Mouse (Mus musculus): Measurements from ENCODE around the gene Scn8a.

Scn8a gene

DNA sequence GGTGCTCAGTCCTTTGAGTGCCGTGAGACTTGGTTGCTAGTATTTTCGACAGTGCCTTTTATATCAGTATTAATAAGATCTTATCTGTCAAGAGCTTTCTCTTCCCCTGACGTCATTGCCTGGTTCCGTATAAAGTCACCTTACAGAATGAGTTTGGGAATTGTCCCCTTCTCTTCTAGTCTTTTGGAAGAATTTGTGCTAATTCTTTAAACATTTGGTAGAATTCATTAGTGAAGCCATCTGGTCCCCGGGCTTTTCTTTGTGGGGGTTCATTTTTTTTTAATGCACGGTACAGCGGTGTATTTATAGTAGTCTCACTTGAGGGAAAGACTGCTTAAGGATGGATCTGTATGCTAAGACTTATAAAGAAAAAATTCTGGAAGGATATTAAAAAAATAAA lies 84.3 kb downstream of the Scn8a start:
- no peak for DNase-seq (ENCODE audit: low spot score)

- DNase-seq (ENCODE audit: low spot score) = no peak
Observed at GRCm38 (mm10) chr15:100954751-100955150, 85.1 kb downstream of the Scn8a start.

- DNase-seq (ENCODE audit: low spot score) = no peak
Observed at GRCm38 (mm10) chr15:100960958-100961357, 91.3 kb downstream of the Scn8a start.

DNA sequence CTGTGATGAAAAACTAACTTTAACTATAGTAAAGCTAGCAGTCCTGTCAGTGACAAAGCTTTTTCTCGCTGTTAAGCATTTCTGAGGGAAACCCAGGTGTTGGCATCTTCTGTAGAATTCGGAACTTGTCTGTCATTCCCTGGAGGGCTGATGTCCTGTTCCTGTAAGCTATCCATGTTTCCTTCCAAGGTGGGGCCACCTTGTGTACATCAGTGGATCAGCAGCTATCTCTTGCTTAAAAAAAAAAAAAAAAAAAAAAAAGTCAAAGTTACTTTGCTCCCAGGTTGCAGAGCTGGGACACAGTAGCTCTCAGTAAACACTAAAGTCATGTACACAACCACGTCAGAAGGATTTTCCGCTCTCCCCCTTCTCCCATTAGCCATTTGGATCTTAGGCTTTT lies 91.9 kb downstream of the Scn8a start:
- no peak for DNase-seq (ENCODE audit: low spot score)

DNA sequence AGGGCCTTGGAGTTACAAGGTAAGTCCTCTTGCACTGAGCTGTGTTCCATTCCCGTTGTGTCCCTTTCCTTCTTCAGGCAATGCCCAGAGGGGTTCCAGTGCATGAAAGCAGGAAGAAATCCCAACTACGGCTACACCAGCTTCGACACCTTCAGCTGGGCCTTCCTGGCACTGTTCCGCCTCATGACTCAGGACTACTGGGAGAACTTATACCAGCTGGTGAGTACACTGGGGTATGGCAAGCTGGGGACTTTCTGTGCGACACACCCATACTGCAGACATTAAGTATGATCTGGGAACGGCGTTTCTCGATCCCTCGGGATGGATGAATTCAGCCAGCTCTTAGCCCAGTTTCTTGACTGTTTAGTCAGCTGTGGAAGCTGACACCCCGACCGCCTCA lies 101.8 kb downstream of the Scn8a start:
- no peak for DNase-seq (ENCODE audit: low spot score)

- DNase-seq (ENCODE audit: low spot score) = peak; percentile 31
Observed at GRCm38 (mm10) chr15:100972795-100973194, 103.1 kb downstream of the Scn8a start.

DNA sequence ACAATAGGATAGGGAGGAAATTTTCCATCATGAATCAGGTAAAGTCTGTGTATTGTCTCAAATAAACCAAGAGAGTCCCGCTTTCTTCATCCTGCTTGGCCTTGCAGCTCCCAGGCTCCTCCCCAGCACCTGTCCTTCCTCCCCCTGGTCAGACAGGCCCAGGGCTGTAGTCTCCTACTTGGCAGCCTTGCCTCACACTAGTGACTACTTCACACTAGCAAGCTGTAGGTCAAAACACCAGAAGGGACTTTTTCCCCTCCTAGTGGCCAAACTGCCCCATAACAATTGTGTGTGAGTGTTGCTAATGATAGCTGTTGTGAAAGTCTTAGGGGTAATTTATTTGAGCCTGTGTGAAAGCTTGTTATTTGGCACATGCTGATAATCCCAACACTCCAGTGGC lies 105.0 kb downstream of the Scn8a start:
- DNase-seq (ENCODE audit: low spot score) = no peak

- peak; percentile 83 for DNase-seq (ENCODE audit: low spot score)
Observed at GRCm38 (mm10) chr15:100983427-100984153, 113.9 kb downstream of the Scn8a start.

GRCm38 (mm10) chr15:100984154-100984893 lies 114.7 kb downstream of the Scn8a start:
- DNase-seq (ENCODE audit: low spot score) = no peak

DNA sequence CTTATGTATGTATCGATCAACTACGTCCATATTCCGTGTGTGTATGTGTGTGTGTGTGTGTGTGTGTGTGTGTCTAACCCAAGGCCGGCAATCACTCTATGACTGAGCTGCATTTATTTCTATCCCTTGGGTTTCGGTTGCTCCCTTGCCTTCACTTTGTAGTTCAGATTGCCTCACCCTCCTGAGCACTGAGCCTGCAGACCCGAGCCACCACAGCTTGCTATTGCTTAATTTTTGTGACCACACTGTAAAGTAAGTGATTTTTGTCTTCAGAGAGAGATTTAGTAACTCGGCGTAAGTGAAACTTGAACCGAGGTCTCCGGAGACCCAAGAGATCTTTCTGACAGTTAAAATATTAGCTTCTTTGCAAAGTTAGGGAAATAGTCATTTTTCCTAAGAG lies 116.8 kb downstream of the Scn8a start:
- no peak for DNase-seq (ENCODE audit: low spot score)

DNA sequence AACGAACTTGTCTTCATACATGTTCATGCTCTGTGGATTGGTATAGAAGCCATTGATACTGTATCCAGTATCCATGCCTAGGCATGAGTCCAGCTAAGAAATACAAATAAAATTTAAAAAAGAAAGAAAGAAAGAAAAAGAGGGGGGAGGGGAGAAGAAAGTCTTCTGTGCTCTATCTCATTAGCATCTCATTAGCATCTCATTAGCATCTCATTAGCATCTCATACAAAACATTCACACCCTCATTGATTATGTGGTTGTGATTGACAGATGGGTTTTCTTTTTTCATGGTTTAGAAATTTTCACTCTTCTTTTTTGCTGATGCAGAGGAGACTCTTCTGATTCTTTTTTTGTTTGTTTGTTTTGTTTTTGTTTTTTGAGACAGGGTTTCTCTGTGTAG lies 117.4 kb downstream of the Scn8a start:
- DNase-seq (ENCODE audit: low spot score) = no peak

DNA sequence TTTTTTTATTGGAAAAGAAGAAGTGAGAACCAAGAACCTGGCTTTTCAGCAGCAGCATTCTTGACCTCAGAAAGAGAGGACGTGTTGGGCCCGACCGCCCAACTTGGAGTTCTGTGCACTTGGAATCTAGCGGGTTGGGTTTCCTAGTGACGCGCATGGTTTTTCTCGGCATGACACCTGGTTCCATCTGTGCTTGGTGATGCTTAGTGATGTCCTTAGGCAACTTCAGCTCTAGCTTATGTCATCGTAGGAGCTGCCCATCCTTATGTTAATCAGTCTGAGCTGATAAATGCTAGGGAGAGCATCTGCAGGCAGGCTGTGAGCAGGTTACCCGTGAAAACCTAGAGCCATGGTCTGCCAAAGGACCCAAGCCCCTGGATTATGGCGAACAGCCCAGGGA lies 120.6 kb downstream of the Scn8a start:
- DNase-seq (ENCODE audit: low spot score) = no peak

GRCm38 (mm10) chr15:100997090-100997489 lies 127.4 kb downstream of the Scn8a start:
- DNase-seq (ENCODE audit: low spot score) = peak; percentile 81

- no peak for DNase-seq (ENCODE audit: low spot score)
Observed at GRCm38 (mm10) chr15:101001685-101002084, 132.0 kb downstream of the Scn8a start.

DNA sequence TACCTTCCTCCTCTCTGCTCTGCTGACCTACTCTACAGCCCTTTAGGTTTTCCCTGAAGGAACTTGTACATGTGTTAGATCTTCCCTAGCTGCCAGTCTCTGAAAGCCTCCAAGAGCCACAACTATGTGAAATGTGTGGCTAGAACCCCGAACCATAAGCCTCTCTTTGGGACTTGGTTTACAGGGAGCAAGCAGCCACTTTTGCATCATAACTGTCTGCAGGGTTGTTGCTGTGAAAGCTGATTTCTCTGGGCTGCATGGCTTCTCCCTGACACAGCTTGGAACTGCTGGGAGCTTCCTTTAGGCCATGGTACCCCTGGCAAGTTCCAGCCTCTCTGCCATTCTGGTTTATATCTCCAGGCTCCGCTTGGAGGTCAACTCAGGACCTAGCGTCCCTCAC lies 132.8 kb downstream of the Scn8a start:
- no peak for DNase-seq (ENCODE audit: low spot score)

DNA sequence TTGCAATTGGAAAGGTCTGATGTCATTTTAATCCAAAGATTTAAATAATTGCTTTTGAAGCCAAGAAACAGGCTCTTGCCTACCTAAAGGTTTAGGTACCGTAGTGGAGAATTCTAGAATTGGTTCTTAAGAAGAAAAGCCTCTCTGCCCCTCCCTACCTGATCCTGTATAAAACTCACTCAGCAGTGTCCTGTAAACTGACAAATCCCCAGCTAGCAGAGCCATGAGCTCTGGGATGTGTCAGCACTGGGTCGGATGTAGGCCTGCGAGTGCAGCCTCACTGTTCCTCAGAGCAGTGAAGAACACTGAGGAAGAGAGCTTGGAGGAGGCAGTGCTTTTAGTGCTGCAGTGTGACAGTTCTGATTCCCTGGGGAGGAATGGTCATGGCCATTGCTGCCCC lies 134.9 kb downstream of the Scn8a start:
- DNase-seq (ENCODE audit: low spot score) = no peak

DNA sequence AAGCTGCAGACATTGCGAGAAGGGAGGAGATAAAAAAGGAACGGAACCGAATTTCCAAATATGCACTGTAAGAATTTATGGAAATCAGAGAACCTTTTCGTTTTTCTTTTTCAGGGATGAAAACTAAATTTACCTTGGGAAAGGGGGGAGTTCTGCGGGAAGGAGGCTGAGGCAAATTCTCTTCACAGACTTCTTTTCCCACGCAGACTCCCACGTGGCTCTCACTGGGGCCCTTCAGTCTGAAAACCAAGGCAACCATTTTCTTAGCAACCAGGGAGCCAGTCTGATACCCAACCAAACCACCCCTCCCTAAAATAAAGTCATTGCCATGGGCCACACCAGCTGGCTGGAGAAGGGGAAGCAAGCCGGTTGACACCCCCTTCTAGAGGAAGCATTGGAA lies 136.1 kb downstream of the Scn8a start:
- no peak for DNase-seq (ENCODE audit: low spot score)

- DNase-seq (ENCODE audit: low spot score) = peak; percentile 83
Observed at GRCm38 (mm10) chr15:101006251-101007040, 136.8 kb downstream of the Scn8a start.

- DNase-seq (ENCODE audit: low spot score) = no peak
Observed at GRCm38 (mm10) chr15:101007236-101007635, 137.6 kb downstream of the Scn8a start.

DNA sequence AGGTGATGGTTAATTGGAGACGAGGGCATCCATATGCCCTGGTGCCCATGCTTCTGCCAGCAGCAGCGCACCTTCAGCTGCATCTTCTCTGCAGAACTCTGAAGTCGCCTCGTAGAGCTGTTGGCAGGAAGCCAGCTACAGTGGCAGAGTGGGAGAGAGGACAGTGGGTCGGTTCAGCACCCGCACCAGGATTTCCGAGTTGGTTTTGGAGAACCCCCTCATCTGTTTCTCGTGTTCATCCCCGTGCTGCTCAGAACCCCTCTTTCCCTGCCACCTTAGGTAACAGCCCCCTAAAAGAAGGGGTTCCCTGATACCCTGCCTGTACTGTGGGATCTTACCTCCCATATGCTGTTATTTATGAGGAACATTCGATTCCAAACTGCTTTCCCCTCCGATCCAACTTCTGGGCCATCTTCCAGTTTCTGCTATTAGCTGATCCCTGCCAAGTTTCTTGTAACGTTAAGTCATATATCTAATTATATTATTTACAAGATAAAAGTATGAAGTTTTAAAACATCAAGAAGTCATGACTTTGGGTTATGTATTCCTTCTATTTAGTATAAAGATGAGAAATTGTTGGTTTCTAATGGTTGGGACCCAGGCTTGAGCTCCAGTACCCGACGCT lies 138.8 kb downstream of the Scn8a start:
- no peak for DNase-seq (ENCODE audit: low spot score)

DNA sequence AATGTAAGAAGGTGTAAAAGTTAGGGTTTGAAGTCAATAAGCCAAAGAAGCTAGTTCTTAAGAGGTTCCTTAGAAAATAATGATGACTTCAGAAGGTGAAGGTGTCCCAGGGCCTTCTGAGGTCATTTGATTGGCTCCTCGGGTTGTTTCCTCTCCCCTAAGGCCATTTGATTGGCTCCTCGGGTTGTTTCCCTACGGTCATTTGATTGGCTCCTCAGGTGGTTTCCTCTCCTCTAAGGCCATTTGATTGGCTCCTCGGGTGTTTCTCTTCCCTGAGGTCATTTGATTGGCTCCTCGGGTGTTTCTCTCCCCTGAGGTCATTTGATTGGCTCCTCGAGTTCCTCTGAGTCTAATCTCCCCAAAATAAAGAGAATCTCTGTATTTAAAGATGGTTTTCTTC lies 141.7 kb downstream of the Scn8a start:
- no peak for DNase-seq (ENCODE audit: low spot score)

- no peak for DNase-seq (ENCODE audit: low spot score)
Observed at GRCm38 (mm10) chr15:101028960-101029359, 159.3 kb downstream of the Scn8a start.
